Mouse (Mus musculus) embryonic stem cell, embryonic (primary cell): ENCODE data around the gene Utp14b.

Experiments
- CTCF ChIA-PET, 4 experiments: fragments of 300-600 bp in 2 of 4; fragments of 350-600 bp in 2 of 4; sonication (Branson Sonifier 250); formaldehyde crosslinking; loops; one replicate each; lab custom pipeline; 2022; ENCODE audit warnings: inconsistent platforms in 2 of 4; lab: Charles Lee
- POLR2A ChIA-PET, 4 experiments: fragments of 300-600 bp in 2 of 4; fragments of 350-600 bp in 2 of 4; sonication (Branson Sonifier 250); formaldehyde crosslinking; loops; one replicate each; lab custom pipeline; 2022; ENCODE audit warnings: antibody characterized with exemption in 4 of 4, inconsistent platforms in 1 of 4; lab: Charles Lee

Utp14b gene

DNA sequence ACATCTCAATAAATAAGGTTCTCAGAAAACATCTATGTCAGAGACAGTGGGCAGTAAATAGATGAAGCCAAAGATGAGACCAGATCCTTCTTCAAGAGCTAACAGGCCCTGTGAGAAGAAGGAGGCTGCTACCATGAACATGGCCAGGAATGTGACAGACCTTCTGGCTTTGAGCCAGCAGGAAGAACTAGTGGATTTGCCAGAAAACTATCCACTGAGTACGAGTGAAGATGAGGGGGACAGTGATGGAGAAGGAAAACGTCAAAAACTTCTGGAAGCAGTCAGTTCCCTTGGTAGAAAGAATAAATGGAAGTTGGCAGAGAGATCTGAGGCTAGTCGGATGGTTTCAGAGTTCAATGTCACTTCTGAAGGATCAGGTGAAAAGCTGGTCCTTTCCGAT lies 6.5 kb downstream of the Utp14b start:
- ChIA-PET POLR2A (interaction anchor here in 2 of 4 experiments (0.9 to 12.9 kb wide), 11 partner anchors 6 to 130 kb away, joined by 3 to 120 read pairs (median 3); partner anchors contain the start of genes Acsl3 (in 1 of the 2) and Utp14b (in 1 of the 2)), CTCF (interaction anchor here in 1 of 4 experiments (1.0 kb wide), 1 partner anchor 139 kb away, joined by 3 read pairs; no protein-coding TSS in a partner anchor)

DNA sequence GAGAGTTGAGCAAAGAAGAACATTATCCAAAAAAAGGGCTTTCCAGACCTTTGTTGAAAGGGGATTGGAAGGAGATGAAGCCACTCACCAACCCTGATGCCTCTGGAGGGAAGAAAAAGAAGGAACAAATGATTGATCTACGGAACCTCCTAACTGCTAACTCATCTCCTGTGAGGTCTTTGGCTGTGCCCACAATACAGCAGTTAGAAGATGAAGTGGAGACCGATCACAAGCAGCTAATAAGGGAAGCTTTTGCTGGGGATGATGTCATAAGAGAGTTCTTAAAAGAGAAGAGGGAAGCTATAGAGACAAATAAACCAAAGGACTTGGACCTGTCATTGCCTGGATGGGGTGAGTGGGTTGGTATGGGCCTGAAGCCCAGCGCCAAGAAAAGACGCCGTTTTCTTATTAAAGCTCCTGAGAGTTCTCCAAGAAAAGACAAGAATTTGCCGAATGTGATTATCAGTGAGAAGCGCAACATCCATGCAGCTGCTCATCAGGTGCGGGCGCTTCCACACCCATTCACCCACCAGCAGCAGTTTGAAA lies 8.2 kb downstream of the Utp14b start:
- ChIA-PET CTCF (interaction anchor here in 1 of 4 experiments (1.2 kb wide), 1 partner anchor 141 kb away, joined by 3 read pairs; no protein-coding TSS in a partner anchor), POLR2A (interaction anchor here in 3 of 4 experiments (0.8 to 12.9 kb wide), 21 partner anchors 7 to 196 kb away, joined by 3 to 120 read pairs (median 4); partner anchors contain the start of genes Acsl3 (in 2 of the 3) and Utp14b (in 2 of the 3))

DNA sequence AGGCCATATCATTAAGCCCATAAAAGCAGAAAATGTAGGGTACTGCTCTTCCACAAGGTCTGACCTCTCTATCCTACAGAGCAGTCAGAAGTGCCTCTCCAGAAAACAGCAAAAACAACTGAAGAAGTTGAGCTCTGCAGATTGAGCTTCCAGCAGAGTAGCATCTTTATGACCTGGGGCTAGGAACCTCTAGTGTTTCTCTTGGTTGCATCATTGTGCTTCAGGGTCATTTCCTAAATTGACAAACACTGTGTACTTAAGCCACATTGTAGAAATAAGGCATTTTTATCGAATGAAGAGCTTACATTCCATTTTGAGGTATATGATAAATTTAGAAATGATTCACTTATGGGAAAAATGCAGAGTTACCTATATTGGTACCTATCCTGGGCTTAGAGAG lies 8.7 kb downstream of the Utp14b start:
- ChIA-PET POLR2A (interaction anchor here in 3 of 4 experiments (0.6 to 12.9 kb wide), 22 partner anchors 8 to 196 kb away, joined by 3 to 120 read pairs (median 4); partner anchors contain the start of genes Acsl3 (in 2 of the 3) and Utp14b (in 2 of the 3)), CTCF (interaction anchor here in 1 of 4 experiments (0.6 to 1.0 kb wide), 2 partner anchors 108 to 141 kb away, joined by 3 read pairs; no protein-coding TSS in a partner anchor)

DNA sequence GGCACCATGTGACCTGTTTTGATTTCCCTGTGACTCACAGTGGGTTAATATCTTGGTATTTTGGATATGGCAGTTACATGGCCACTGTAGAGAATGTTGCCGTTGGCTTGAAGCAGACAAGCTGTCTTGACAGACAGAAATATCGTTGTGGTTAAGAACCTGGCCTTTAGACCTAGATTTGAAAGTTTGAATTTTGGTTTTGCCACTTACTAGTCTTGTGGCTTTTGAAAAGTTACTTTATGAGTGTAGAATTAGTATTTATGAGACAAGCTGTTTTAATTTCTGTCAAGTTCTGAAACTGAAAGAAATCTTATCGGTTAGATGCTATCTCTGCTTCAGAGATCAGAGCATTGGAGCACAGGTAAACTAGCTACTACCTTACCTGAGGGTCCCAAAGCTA lies 24.5 kb downstream of the Utp14b start:
- CTCF ChIA-PET = interaction anchor here in 1 of 4 experiments (0.6 kb wide), 1 partner anchor 122 kb away, joined by 3 read pairs; no protein-coding TSS in a partner anchor
- POLR2A ChIA-PET = interaction anchor here in 2 of 4 experiments (1.0 to 1.7 kb wide), 3 partner anchors 9 to 24 kb away, joined by 3 to 8 read pairs (median 4); partner anchors contain the start of gene Utp14b (in 1 of the 2)

DNA sequence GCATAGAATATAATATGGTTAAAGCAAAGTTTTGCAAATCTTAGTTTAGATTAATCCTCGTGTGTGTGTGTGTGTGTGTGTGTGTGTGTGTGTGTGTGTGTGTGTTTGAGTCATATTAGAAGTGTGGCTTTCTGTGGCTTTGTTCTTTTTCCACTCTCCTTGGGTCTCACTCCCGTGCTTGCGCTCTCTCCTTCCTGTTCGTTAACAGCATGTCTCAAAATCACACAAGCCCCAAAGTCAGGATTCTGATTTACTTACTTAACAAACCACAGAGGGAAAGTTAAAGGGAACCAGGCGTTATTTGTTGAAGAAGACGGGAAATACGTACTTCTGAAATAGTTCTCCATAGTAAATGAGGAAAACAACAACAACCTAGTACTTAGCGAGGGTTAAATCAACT lies 26.3 kb downstream of the Utp14b start:
- ChIA-PET POLR2A (interaction anchor here in 3 of 4 experiments (0.6 to 1.6 kb wide), 4 partner anchors 17 to 63 kb away, joined by 3 to 5 read pairs (median 5); partner anchors contain the start of gene Acsl3 (in 1 of the 3)), CTCF (interaction anchor here in 1 of 4 experiments (1.2 kb wide), 1 partner anchor 159 kb away, joined by 3 read pairs; no protein-coding TSS in a partner anchor)

DNA sequence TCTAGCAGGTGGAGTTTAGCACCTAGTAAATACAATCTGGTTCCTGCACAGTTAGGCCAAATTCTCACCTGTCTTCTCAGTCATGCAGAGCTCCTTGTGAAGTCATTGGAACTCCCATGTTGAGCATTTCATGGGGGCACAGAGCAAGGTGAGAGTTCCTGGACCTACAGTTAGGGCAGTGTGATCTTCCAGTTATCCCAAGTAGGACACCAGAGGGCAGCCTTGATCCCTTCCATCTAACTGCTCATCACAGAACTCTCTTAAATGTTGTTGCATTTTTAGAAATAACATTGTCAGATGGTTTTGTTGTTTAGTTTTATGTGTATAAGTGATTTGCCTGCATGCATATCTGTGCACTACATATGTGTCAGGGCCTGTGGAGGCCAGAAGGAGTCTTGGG lies 29.0 kb downstream of the Utp14b start:
- CTCF ChIA-PET = interaction anchor here in 2 of 4 experiments (0.6 to 1.2 kb wide), 3 partner anchors 127 to 162 kb away, joined by 3 read pairs; no protein-coding TSS in a partner anchor
- POLR2A ChIA-PET = interaction anchor here in 2 of 4 experiments (0.5 to 1.8 kb wide), 8 partner anchors 8 to 700 kb away, joined by 3 to 6 read pairs (median 3); no protein-coding TSS in a partner anchor

DNA sequence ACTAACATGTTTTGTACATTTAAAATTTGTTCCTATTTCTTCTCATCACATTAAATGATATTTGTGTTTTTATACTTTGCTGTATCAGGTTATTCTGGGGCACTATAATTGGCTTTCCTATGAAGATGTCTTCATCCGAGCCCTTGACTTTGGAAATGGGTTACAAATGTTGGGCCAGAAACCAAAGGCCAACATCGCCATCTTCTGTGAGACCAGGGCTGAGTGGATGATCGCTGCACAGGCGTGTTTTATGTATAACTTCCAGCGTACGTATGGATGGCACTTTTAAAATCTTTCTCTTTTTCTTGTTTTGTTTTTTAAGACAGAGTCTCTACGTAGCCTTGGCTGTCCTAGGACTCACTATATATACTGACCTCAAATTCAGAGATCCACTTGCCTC lies 30.3 kb downstream of the Utp14b start:
- ChIA-PET CTCF (interaction anchor here in 2 of 4 experiments (0.6 to 1.1 kb wide), 3 partner anchors 10 to 152 kb away, joined by 3 to 4 read pairs (median 3); no protein-coding TSS in a partner anchor), POLR2A (interaction anchor here in 1 of 4 experiments (1.2 kb wide), 1 partner anchor 96 kb away, joined by 4 read pairs; no protein-coding TSS in a partner anchor)

DNA sequence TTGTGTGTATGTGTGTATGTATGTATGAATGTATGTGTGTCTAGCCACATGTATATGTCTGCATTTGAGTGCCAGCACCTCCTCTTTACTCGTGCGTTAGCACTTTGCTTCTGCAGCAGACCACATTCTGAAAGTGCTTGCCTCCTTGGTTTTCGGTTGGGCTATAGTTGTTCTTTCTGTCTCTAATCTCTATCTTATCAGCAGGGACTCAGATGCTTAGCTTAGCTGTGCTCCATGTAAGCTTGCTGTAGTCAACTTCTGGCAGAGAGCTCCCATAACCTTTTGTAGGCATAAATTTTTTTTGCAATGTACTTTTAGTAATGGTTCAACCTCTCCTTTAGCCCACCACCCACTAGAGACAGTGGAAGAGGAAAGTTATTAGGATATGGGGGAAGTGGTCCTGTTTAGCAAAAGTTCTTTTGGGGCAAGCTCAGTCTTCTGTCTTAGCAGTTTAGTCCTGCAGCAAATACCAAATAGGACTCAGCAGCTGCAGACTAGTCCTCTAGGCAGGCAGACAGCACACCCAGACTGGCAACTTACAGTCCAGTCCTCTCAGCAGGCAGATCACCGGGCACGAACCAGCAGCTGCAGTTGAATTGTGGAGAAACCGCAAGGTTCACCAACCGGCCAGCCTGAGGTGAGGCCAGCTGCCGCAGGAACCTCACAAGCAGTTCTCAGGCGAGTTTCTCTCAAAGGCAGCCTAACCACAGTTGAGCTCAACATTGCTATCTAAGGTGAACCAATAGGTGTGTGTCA lies 36.8 kb downstream of the Utp14b start:
- ChIA-PET POLR2A (interaction anchor here in 2 of 4 experiments (1.2 to 2.3 kb wide), 5 partner anchors 8 to 128 kb away, joined by 3 to 12 read pairs (median 4); partner anchors contain the start of genes Acsl3 (in 1 of the 2) and Utp14b (in 1 of the 2)), CTCF (interaction anchor here in 2 of 4 experiments (0.6 to 1.1 kb wide), 2 partner anchors 144 to 170 kb away, joined by 3 to 4 read pairs; no protein-coding TSS in a partner anchor)

DNA sequence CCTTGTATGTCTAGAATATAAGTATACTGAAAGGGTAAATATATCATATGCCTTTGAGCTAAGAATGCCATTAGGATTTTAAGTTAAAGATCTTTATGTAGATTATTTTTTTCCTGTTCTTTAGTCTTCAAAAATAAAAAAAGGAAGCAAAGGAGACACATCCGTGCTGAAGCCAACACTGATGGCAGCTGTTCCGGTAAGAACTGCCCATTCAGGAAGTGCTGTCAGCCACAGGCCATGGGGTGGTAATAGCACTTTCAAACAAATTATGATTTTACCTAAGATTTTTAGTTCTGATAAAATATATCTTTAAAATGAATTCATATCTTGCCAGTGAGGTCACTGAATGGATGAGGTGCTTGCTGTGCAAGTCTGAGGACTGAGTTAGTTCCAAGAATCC lies 38.5 kb downstream of the Utp14b start:
- POLR2A ChIA-PET = interaction anchor here in 1 of 4 experiments (0.9 kb wide), 1 partner anchor 37 kb away, joined by 3 read pairs; no protein-coding TSS in a partner anchor
- CTCF ChIA-PET = interaction anchor here in 1 of 4 experiments (1.4 kb wide), 1 partner anchor 171 kb away, joined by 3 read pairs; no protein-coding TSS in a partner anchor

DNA sequence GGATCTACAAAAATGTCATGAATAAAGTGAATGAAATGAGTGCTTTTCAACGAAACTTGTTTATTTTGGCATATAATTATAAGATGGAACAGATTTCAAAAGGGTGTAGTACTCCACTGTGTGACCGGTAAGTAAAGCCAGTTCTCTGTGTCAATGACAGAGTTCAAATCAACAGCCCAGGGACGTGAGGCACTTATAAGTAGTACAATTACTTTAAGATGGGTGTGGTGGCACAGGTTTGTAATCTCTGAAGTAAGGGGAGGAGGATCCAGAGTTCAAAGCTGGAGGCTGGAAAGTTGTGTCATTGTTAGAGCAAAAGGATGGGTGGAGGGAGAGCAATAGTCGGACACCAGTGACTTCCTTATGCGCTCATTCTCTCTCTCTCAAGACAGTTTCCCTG lies 39.1 kb downstream of the Utp14b start:
- ChIA-PET POLR2A (interaction anchor here in 1 of 4 experiments (0.9 to 2.0 kb wide), 3 partner anchors 11 to 71 kb away, joined by 3 to 7 read pairs (median 3); partner anchors contain the start of genes Acsl3 and Utp14b), CTCF (interaction anchor here in 2 of 4 experiments (0.8 to 1.4 kb wide), 2 partner anchors 11 to 172 kb away, joined by 3 read pairs; no protein-coding TSS in a partner anchor)

DNA sequence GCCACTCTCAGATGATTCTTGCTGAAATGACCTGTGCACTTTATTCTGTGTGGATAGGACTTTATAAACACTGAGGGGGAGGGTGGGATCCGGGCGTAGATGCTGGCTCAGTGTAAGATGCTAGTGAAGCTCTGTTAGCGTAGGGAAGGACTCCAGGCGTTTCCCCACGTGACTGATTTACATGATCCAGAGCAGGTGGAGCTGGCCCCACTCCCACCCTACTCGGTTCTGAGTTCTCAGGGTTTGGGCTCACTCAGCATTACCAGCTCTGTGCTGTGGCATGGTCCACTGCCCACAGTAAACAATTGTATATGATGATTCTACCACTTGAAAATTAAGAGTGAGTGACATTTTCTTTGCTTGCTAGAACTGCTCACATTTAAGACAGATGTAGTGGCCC lies 40.3 kb downstream of the Utp14b start:
- POLR2A ChIA-PET = interaction anchor here in 3 of 4 experiments (0.6 to 2.0 kb wide), 7 partner anchors 26 to 577 kb away, joined by 3 to 11 read pairs (median 4); partner anchors contain the start of genes Acsl3 (in 1 of the 3) and Utp14b (in 1 of the 3)
- CTCF ChIA-PET = interaction anchor here in 1 of 4 experiments (0.7 kb wide), 1 partner anchor 10 kb away, joined by 3 read pairs; no protein-coding TSS in a partner anchor

DNA sequence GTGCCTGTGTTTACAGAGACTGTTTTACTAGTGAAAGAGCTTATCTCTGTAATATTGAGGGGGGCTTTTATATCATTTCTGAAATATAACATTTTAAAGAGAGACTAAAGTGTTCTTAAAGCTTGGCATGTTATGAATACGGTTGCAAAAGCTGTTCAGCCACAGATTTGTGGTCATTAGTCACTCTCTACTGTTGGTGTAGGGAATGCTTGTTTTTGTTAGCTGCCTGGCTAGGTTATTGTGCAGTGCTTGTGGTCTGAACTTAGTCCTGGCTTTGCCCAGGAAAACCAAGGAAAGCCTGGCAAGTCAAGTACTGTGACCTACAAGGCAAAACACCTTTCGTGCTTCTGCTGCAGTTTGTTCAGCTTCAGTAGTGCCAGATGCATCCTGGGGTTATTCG lies 43.9 kb downstream of the Utp14b start:
- ChIA-PET POLR2A (interaction anchor here in 2 of 4 experiments (1.0 to 2.4 kb wide), 5 partner anchors 8 to 153 kb away, joined by 3 to 12 read pairs (median 3); no protein-coding TSS in a partner anchor), CTCF (interaction anchor here in 1 of 4 experiments (0.9 kb wide), 1 partner anchor 171 kb away, joined by 3 read pairs; no protein-coding TSS in a partner anchor)

DNA sequence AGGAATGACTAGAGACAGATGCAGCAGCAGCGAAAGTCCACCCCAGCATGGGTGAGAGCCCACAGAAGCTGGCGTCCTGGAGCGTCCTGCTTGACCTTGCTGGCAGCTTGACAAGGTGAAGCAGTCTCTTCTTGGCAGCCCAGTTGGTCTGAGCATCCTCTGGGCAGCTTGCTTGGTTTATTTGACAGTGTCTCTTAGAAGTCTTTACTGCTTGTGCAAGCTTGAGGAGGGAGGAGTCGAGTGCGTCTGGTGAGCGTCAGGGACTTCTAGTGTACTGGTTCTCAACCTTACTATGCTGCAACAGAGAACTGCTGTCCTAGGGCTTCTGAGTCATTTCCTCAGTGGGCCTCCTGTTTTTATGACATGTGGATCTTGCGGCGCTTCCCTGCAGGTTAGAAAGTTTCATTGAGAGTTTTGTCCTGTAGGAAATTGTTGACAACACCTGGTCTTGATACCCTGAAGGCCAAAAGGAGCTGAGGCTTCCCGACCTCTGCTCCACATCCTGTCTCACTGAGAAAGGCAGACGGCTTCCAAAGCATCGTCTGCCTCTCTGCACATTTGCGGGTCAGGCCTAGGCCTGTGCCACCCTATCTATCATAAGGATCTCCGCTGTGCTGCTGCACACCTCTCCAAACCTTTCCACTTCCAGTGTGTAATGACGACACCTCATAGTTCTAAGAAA lies 44.6 kb downstream of the Utp14b start:
- CTCF ChIA-PET = interaction anchor here in 1 of 4 experiments (0.9 kb wide), 1 partner anchor 171 kb away, joined by 3 read pairs; no protein-coding TSS in a partner anchor
- POLR2A ChIA-PET = interaction anchor here in 2 of 4 experiments (1.0 to 2.4 kb wide), 7 partner anchors 8 to 154 kb away, joined by 3 to 12 read pairs (median 4); no protein-coding TSS in a partner anchor

DNA sequence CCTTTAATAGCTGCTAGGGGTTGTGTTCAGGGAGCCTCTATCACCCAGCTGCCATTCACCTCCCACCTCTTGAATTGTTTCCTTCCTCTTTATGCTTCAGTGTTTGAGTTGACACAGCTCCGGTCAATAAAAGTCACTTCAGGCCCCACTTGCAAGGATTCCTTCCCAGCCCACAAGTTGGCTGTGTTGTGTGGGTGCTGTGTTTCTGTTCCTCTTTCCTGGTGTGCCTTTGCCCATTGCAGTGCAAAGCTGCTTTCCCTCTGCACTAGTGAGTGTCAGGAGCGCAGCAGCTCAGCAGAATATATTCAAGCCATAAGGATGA lies 45.1 kb downstream of the Utp14b start:
- CTCF ChIA-PET = no interaction called here
- POLR2A ChIA-PET = interaction anchor here in 2 of 4 experiments (1.0 to 2.4 kb wide), 5 partner anchors 9 to 99 kb away, joined by 3 to 12 read pairs (median 4); no protein-coding TSS in a partner anchor

DNA sequence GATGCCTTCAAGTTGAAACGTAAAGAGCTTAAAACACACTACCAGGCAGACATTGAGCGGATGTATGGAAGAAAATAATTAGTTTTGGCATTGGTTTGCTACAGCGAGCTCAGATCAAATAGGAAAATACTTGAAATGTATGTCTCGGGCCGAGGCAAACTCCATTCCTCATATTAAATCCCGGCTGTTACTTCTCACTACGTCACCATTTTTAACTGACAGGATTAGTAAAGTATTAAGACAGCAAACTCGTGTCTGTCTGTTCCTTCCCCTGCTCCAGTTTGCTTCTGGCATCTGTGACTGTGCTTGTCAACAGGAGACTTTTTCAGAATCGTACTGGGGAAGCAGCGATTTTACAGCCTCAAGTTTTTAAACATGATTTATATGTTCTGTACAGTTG lies 48.5 kb downstream of the Utp14b start:
- POLR2A ChIA-PET = interaction anchor here in 2 of 4 experiments (0.7 to 1.3 kb wide), 2 partner anchors 20 to 781 kb away, joined by 3 to 5 read pairs; no protein-coding TSS in a partner anchor
- CTCF ChIA-PET = no interaction called here

DNA sequence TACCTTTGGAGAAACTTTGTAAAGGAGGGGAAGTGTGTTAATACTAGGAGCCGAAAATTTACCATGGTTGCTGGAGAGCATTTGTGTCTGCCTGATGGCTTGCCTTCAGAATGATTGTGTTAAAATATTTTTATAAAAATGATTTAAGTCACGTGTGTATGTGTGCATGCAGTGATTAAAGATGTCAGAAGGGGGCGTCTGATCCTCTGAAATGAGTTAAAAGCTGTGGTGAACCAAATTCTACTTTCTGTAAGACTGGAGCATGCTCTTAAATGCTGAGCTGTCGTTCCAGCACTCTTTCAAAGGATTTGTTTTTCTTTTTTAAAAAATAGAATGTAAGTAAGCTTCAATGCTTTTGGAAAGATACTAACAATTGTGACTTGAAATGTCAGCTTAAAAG lies 49.4 kb downstream of the Utp14b start:
- POLR2A ChIA-PET = interaction anchor here in 2 of 4 experiments (0.8 to 1.4 kb wide), 3 partner anchors 14 to 193 kb away, joined by 3 to 4 read pairs (median 3); no protein-coding TSS in a partner anchor
- CTCF ChIA-PET = interaction anchor here in 3 of 4 experiments (0.6 to 1.0 kb wide), 14 partner anchors 9 to 626 kb away, joined by 3 to 11 read pairs (median 3); no protein-coding TSS in a partner anchor
